Mouse (Mus musculus): Measurements from ENCODE around the gene 6820408C15Rik. TPM values are rescaled to one million over a fixed set of nuclear protein-coding genes. Genes with fewer than 3 reads are reported as not detected.

6820408C15Rik gene
- not detected for total RNA-seq (2023)

DNA sequence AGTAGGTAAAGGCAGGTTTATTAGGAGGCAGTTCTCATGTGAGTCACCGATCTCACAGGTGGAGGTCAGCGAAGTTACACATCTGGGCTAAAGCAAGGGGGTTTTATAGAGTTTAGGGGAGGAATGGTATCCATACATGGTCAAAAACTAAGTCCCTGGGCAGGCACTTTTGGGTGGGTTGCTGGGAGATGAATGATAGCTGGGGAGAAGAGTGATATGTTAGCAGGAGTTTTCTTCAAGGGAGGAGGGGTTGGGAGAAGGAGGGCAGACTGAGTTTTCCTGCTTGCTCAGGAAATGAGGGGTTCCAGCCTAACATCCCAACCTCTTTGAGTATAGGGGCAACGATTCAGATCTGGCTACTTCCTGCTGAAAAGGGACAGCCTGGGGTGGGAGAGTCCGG, at the start of gene 6820408C15Rik:
Gene 6820408C15Rik (plus strand): TSS at position 301 of the 400 bp plus-strand sequence.

DNA sequence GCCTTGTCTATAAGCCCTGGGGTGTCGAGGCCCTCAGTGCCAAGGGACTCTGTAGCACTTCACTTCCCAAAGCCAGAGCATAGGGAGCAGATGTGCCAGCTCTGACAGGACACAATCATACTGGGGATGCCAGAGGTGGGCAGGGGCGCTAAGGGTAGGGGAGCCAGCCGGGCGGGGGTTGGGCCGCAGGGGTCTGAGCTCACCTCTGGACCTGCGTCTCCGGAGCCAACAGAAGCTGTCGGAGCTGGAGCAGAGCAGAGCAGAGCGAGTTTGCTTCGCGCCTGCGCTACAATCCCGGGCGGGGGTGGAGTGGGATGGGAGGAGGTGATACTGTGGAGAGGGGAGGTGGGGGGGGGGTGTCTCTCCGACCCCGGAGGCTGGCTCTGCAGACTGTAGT, 39.0 kb upstream of the 6820408C15Rik start, which contains the start of gene Nrsn2:
Gene Nrsn2 (minus strand): TSS at position 294 of the 397 bp plus-strand sequence.

GRCm38 (mm10) chr2:152397680-152398435, 17.5 kb upstream of the 6820408C15Rik start, which contains the start of gene Sox12:
Sox12 (minus strand) TSS chr2:152398063.

GRCm38 (mm10) chr2:152414591-152415165, 709 bp upstream of the 6820408C15Rik start, which contains the start of gene Zcchc3:
Zcchc3 (minus strand) TSS chr2:152415027.

GRCm38 (mm10) chr2:152464570-152465150, 49.3 kb downstream of the 6820408C15Rik start, which contains the start of gene Defb23:
Defb23 (minus strand) TSS chr2:152464620.

GRCm38 (mm10) chr2:152476763-152477162, 61.4 kb downstream of the 6820408C15Rik start, which contains the start of gene Defb20:
Defb20 (plus strand) TSS chr2:152477063.

GRCm38 (mm10) chr2:152490038-152490437, 74.7 kb downstream of the 6820408C15Rik start, which contains the start of gene Defb22:
Defb22 (minus strand) TSS chr2:152490138.

Other genes starting within 250 kb of the 6820408C15Rik start
- 114 TPM for gene Csnk2a1, start 188.7 kb upstream of the 6820408C15Rik start, total RNA-seq (2023)
- 55.5 TPM for gene Tbc1d20, start 121.8 kb upstream of the 6820408C15Rik start, total RNA-seq (2023)
- gene Rbck1, start 82.9 kb upstream of the 6820408C15Rik start, total RNA-seq (2023) = 215 TPM
- 20.3 TPM for gene Trib3, start 71.6 kb upstream of the 6820408C15Rik start, total RNA-seq (2023)
- not detected for gene Nrsn2, start 38.9 kb upstream of the 6820408C15Rik start, total RNA-seq (2023)
- 0.80 TPM for gene Sox12, start 17.5 kb upstream of the 6820408C15Rik start, total RNA-seq (2023)
- gene Zcchc3, start 560 bp upstream of the 6820408C15Rik start, total RNA-seq (2023) = 1.0 TPM
- not detected for gene Defb23, start 49.0 kb downstream of the 6820408C15Rik start, total RNA-seq (2023)
- gene Defb20, start 61.5 kb downstream of the 6820408C15Rik start, total RNA-seq (2023) = not detected
- not detected for gene Defb22, start 74.6 kb downstream of the 6820408C15Rik start, total RNA-seq (2023)
- not detected for gene Defb26, start 96.1 kb downstream of the 6820408C15Rik start, total RNA-seq (2023)
- not detected for gene Defb28, start 102.7 kb downstream of the 6820408C15Rik start, total RNA-seq (2023)
- not detected for gene Defb29, start 124.5 kb downstream of the 6820408C15Rik start, total RNA-seq (2023)
- not detected for gene Gm17416, start 153.8 kb downstream of the 6820408C15Rik start, total RNA-seq (2023)
- gene Defb21, start 157.2 kb downstream of the 6820408C15Rik start, total RNA-seq (2023) = not detected
- not detected for gene Defb19, start 164.7 kb downstream of the 6820408C15Rik start, total RNA-seq (2023)
- gene Defb45, start 183.8 kb downstream of the 6820408C15Rik start, total RNA-seq (2023) = not detected
- not detected for gene Defb36, start 188.7 kb downstream of the 6820408C15Rik start, total RNA-seq (2023)
- not detected for gene Defb25, start 207.5 kb downstream of the 6820408C15Rik start, total RNA-seq (2023)
- not detected for gene Rem1, start 211.4 kb downstream of the 6820408C15Rik start, total RNA-seq (2023)

Measured in CD4-positive naive resting alpha-beta T cell, adult 57 days (primary cell).